ENCODE assay signal across 23 mouse cellular contexts in genomic region chr1:180109050-180109449, GRCm38 (mm10).
DNase-seq lines count a peak whose midpoint lies in the region; ATAC-seq and TF ChIP-seq lines count a peak whose summit lies in the region.
"Had no signal": no experiment of that assay in that cellular context is flagged by ENCODE, and none has a peak within 500 bp of the region (broad histone marks: within the 10 kb centered on the region; RNA-seq: fewer than 3 reads in every experiment).

No protein-coding gene starts in this region.

- peak; percentile 87 for ATAC-seq in G1E (ENCODE audit: extremely low read depth, insufficient number of reproducible peaks, low FRiP score, poor library complexity, severe bottlenecking)
- no peak for ATAC-seq in embryonic facial prominence, embryonic 14.5 days (ENCODE audit: low read depth)
- no peak for ATAC-seq in forebrain, embryonic 15.5 days (replicated peaks)
- ATAC-seq: forebrain, embryonic 14.5 days; liver, embryonic 12.5 days had no signal

- intact Hi-C loops in heart, postnatal 25 days (cut with DNase I): no loop called here

- H3K9ac ChIP-seq in embryonic facial prominence, embryonic 14.5 days (ENCODE audit: low read depth, low read length): no peak overlapping the region
- H3K9ac ChIP-seq in forebrain, embryonic 15.5 days (replicated peaks): no peak overlapping the region
- H3K9ac ChIP-seq: embryonic facial prominence, embryonic 13.5 days; hindbrain, embryonic 13.5 days; limb, embryonic 12.5 days; liver, embryonic 12.5 days; midbrain, embryonic 12.5 days had no signal

- H3K9me3 ChIP-seq in G1E (replicated peaks): no peaks in the 10 kb centered on the region
- no peaks in the 10 kb centered on the region for H3K9me3 ChIP-seq in embryonic facial prominence, embryonic 14.5 days (ENCODE audit: control insufficient read depth, low read length)
- no peaks in the 10 kb centered on the region for H3K9me3 ChIP-seq in forebrain, embryonic 15.5 days
- H3K9me3 ChIP-seq: embryonic facial prominence, embryonic 13.5 days; hindbrain, embryonic 13.5 days; limb, embryonic 12.5 days; liver, embryonic 12.5 days; midbrain, embryonic 12.5 days had no signal

- H3K27me3 ChIP-seq in G1E (ENCODE audit: insufficient read depth, low read length): no peaks in the 10 kb centered on the region
- no peaks in the 10 kb centered on the region for H3K27me3 ChIP-seq in embryonic facial prominence, embryonic 14.5 days (replicated peaks; ENCODE audit: control insufficient read depth, insufficient read depth, low read length)
- no peaks in the 10 kb centered on the region for H3K27me3 ChIP-seq in forebrain, embryonic 15.5 days
- H3K27me3 ChIP-seq: CH12.LX; embryonic facial prominence, embryonic 13.5 days; hindbrain, embryonic 13.5 days; limb, embryonic 12.5 days; liver, embryonic 12.5 days; midbrain, embryonic 12.5 days had no signal

- DNase-seq in layer of hippocampus, adult 2 months (ENCODE audit: low spot score in 2 of 2): no peak
- no peak for DNase-seq in layer of hippocampus, adult 18-20 months (ENCODE audit: low spot score in 2 of 2)
- peak; percentile 9 for DNase-seq in G1E (ENCODE audit: low spot score)
- peak; percentile 45 for DNase-seq in embryonic facial prominence, embryonic 14.5 days (ENCODE audit: low spot score)
- peak; percentile 18 for DNase-seq in mesoderm, embryonic 11.5 days (ENCODE audit: low read depth, low spot score)
- DNase-seq in heart, postnatal 25 days (ENCODE audit: low spot score): no peak
- DNase-seq: adrenal gland, postnatal 10 days; cerebellum, adult 8-10 months; cerebellum, postnatal 36 days; gastrocnemius, postnatal 14 days; heart, postnatal 36 days; kidney, adult 2 months; kidney, postnatal 10 days; lung, postnatal 14 days; right cerebral cortex, postnatal 14 days had no signal

- 0 out of 2 replicates have a peak overlapping the region, but pooled peaks have one; percentile 8 for H3K27ac ChIP-seq in layer of hippocampus, adult 2 months
- no peak overlapping the region; the same call in 1 of the 2 replicates for H3K27ac ChIP-seq in embryonic facial prominence, embryonic 14.5 days (replicated peaks; ENCODE audit: low read depth, low read length)
- no peak overlapping the region for H3K27ac ChIP-seq in forebrain, embryonic 15.5 days (replicated peaks)
- H3K27ac ChIP-seq: embryonic facial prominence, embryonic 13.5 days; hindbrain, embryonic 13.5 days; limb, embryonic 12.5 days; liver, embryonic 12.5 days; midbrain, embryonic 12.5 days had no signal

- 58% methylated on average over 5 of the region's 5 CpGs for WGBS in embryonic facial prominence, embryonic 14.5 days
- WGBS in forebrain, embryonic 15.5 days: 57% methylated on average over 5 of the region's 5 CpGs

- H3K4me3 ChIP-seq in layer of hippocampus, adult 2 months: no peak overlapping the region
- H3K4me3 ChIP-seq in G1E (ENCODE audit: low read depth, low read length): no peak overlapping the region
- H3K4me3 ChIP-seq in embryonic facial prominence, embryonic 14.5 days (ENCODE audit: low read depth, low read length): no peak overlapping the region
- no peak overlapping the region for H3K4me3 ChIP-seq in forebrain, embryonic 15.5 days
- H3K4me3 ChIP-seq: embryonic facial prominence, embryonic 13.5 days; hindbrain, embryonic 13.5 days; limb, embryonic 12.5 days; liver, embryonic 12.5 days; midbrain, embryonic 12.5 days had no signal

- peaks cover 22% of the 10 kb centered on the region for H3K36me3 ChIP-seq in G1E (replicated peaks)
- peaks cover 19% of the 10 kb centered on the region; the same call in 1 of the 2 replicates for H3K36me3 ChIP-seq in embryonic facial prominence, embryonic 14.5 days (ENCODE audit: control insufficient read depth, insufficient read depth, low read length)
- H3K36me3 ChIP-seq in forebrain, embryonic 15.5 days: 0 out of 2 replicates have a peak, but pooled peaks cover 3% of the 10 kb centered on the region

- no peak for TF ChIP-seq CTCF in layer of hippocampus, adult 2 months (conservative IDR thresholded peaks at IDR 0.05)
- no peak for TF ChIP-seq CTCF in G1E (IDR thresholded peaks at IDR 0.05; ENCODE audit: low read depth, low read length)

- H3K4me1 ChIP-seq in G1E (ENCODE audit: insufficient read depth, low read depth, low read length): peaks cover 14% of the 10 kb centered on the region
- no peaks in the 10 kb centered on the region for H3K4me1 ChIP-seq in embryonic facial prominence, embryonic 14.5 days (ENCODE audit: control insufficient read depth, insufficient read depth, low read length)
- no peaks in the 10 kb centered on the region for H3K4me1 ChIP-seq in forebrain, embryonic 15.5 days
- H3K4me1 ChIP-seq: hindbrain, embryonic 13.5 days; liver, embryonic 12.5 days had no signal

- no peak overlapping the region for H3K4me2 ChIP-seq in embryonic facial prominence, embryonic 14.5 days (ENCODE audit: low read depth, low read length)
- H3K4me2 ChIP-seq in forebrain, embryonic 15.5 days (replicated peaks): no peak overlapping the region
- H3K4me2 ChIP-seq: embryonic facial prominence, embryonic 13.5 days; hindbrain, embryonic 13.5 days; limb, embryonic 12.5 days; liver, embryonic 12.5 days; midbrain, embryonic 12.5 days had no signal

Comparison
In these comparisons a context has a peak if more than half of its experiments do, and no peak if none do; other contexts are left out.
1. DNase-seq: peak in G1E (single experiment), embryonic facial prominence, embryonic 14.5 days (single experiment) and mesoderm, embryonic 11.5 days (single experiment); none in layer of hippocampus, adult 2 months (0 of 2), layer of hippocampus, adult 18-20 months (0 of 2) and heart, postnatal 25 days (single experiment).